Mouse (Mus musculus) forebrain, embryonic 10.5 days (tissue): ENCODE results near the gene Clcnka. TPM values are rescaled to one million over a fixed set of nuclear protein-coding genes. Genes with fewer than 3 reads are reported as not detected.

ENCODE experiments used
- DNase-seq: peaks from one replicate; pipeline ENCODE4 v3.0.0-alpha.2; 2017; ENCODE audit warnings: low spot score; ENCODE audit errors: extremely low spot score
- H3K27ac ChIP-seq: fragments of 300-500 bp; sonication (generic); 2 replicates; pipeline ENCODE4 v1.5.1; 2016; ENCODE audit warnings: mild to moderate bottlenecking
- H3K27me3 ChIP-seq: fragments of 300-500 bp; sonication (generic); 2 replicates; pipeline ENCODE4 v1.6.1; 2016; ENCODE audit warnings: mild to moderate bottlenecking; ENCODE audit not compliant: poor library complexity, severe bottlenecking
- H3K36me3 ChIP-seq: fragments of 300-500 bp; sonication (generic); replicated peaks from 2 replicates; pipeline ENCODE4 v1.6.1; 2016; ENCODE audit warnings: mild to moderate bottlenecking, moderate library complexity
- H3K4me1 ChIP-seq: fragments of 300-500 bp; sonication (generic); 2 replicates; pipeline ENCODE4 v1.6.1; 2016
- H3K4me3 ChIP-seq: fragments of 300-500 bp; sonication (generic); 2 replicates; pipeline ENCODE4 v1.5.1; 2016; ENCODE audit warnings: mild to moderate bottlenecking, moderate library complexity
- H3K9me3 ChIP-seq: fragments of 300-500 bp; sonication (generic); 2 replicates; pipeline ENCODE4 v1.6.1; 2016; ENCODE audit warnings: mild to moderate bottlenecking, moderate library complexity
- WGBS: fragments of 180-500 bp; shearing (Covaris S2); methylation state at CpG from one replicate; pipeline ENCODE4 v1.1.7; 2016; 5-methylcytosine and 5-hydroxymethylcytosine counted together
- polyA plus RNA-seq: library from polyadenylated mRNA; unstranded; fragments of >200 nt; fragmentation: Nextera tagmentation; extraction: Ambion mirVana; gene quantifications from 2 replicates; pipeline ENCODE4 v1.2.1, GENCODE M21; 2016

Clcnka gene
- polyA plus RNA-seq, 1 experiment from 2014 or later = 0.05 TPM

DNA sequence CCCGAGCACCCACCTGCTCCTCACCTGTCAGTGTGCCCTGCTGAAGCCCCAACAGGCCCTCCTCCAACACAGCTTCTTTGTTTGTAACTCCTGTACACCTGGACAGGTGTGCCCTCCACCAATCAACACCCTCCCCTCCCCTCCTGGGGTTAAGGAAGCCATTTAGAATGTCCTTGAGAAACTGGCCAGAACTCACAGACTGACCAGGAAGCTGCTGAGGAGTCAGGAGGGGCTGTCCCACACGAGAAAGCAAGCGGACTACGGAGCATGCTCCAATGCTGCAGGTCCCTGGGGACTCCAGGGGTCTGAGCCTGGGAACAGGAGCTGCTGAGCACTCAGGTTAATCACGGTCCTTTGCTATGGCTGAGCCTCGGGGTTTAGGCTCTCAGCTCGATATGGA, 17.4 kb upstream of the Clcnka start, which contains the start of gene Clcnkb:
TSS of gene Clcnkb (minus strand) at position 91 of the 400 bp plus-strand sequence.
- no peak within 1 kb of the TSS for H3K27ac ChIP-seq
- peaks cover 7% of the 10 kb centered on the region for H3K4me1 ChIP-seq
- no peaks in the 10 kb centered on the region for H3K36me3 ChIP-seq
- H3K9me3 ChIP-seq = peaks cover 2% of the 10 kb centered on the region; the same call in 1 of the 2 replicates
- DNase-seq = no peak
- WGBS = 71% methylated on average over 7 of the region's 7 CpGs
- peaks cover 19% of the 10 kb centered on the region for H3K27me3 ChIP-seq
- no peak within 1 kb of the TSS for H3K4me3 ChIP-seq

DNA sequence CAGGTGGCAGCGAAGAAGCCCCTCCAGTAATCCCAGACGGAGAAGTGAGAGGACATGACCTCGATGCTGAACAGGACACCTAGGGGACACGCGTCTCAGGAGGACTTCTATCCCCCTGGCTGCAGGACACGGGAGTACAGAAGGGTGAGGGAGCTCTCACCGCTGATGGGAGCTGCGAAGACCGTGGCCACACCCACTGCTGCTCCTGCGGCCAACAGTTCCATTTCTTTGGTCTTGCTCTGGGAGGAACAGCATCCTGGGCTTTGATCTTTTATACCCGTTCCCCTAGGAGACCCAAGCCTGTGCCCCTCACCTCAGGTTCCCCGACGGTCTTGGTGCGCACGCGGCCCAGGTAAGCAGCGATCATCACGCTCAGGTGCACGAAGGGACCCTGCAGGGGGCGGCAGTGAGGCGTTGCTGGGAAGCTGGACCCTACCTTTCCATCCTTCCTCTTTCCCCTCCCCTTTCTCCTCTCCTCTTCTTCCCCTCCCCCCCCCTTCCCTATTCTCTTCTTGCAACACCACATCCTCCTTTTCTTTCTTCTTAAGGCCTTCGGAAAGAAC, 13.0 kb upstream of the Clcnka start:
- WGBS = 18% methylated on average over 22 of the region's 22 CpGs
- H3K27me3 ChIP-seq = peaks cover 40% of the 10 kb centered on the region
- no peak for DNase-seq

DNA sequence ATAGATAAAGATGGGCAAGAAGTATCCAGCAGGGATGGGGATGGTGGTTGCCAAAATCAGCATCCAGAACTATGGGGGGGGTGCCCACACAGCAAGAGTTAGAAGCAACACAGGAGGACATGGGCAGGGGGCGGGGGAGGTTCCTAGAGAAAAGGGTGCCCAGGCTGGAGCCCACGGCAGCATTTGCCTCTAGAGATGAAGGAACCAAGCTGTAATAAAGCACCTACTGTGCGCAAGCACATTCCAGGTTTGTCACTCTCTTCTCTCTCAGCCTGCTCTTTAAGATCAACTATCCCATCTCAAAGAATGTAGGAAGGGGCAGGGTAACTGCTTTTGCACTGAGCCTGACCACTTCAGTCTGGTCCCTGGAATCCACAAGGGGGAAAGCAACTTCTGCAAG, 10.1 kb upstream of the Clcnka start:
- WGBS = 85% methylated on average over 3 of the region's 3 CpGs
- Histone ChIP-seq H3K27me3 (peaks cover 61% of the 10 kb centered on the region), H3K27ac (no peak overlapping the region), H3K4me3 (no peak overlapping the region), H3K36me3 (no peaks in the 10 kb centered on the region), H3K9me3 (peaks cover 2% of the 10 kb centered on the region; the same call in 1 of the 2 replicates), H3K4me1 (peaks cover 7% of the 10 kb centered on the region)
- no peak for DNase-seq

More for the DNA sequence above, 13.0 kb upstream of the Clcnka start:
- Histone ChIP-seq H3K27ac (no peak overlapping the region), H3K4me3 (no peak overlapping the region), H3K4me1 (no peaks in the 10 kb centered on the region), H3K36me3 (no peaks in the 10 kb centered on the region), H3K9me3 (peaks cover 2% of the 10 kb centered on the region; the same call in 1 of the 2 replicates)

DNA sequence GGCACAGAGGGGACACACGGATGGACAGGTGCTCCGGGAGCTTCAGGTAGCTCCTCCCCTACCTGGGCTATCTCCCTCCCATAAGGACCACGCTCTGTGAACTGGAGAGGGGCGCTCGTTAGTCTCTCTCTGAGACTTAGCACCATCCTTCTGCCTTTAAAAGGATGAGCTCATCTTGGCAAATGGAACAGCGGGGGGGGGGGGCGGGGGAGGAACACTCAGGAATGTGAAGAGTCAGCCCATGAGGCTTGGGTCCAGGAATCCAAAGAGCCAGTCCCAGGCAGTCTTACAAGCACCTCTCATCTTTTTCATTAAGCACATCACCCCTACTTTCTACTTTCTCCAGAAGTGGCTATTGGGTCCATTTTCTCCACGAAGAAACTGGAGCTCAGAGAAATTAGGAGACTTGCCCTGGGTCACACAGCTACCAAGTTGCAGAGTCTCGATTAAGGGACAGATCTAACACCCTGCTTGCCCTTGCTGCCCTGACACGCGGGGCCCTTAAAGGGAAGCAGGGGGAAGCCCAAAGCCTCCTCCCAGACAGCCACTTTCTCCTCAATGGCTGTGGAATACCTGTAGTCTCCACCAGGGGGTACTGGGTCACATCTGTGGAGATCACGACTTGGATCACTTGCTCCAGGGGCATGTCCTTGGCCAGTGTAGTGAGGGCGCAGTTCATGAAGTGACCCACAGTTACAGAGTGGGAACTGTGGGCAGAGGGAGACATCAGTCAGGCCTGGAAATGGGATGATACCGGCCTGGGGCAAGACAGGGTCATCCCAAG, 8.2 kb upstream of the Clcnka start:
- DNase-seq = no peak
- 45% methylated on average over 14 of the region's 14 CpGs for WGBS
- H3K36me3 ChIP-seq = no peaks in the 10 kb centered on the region
- H3K9me3 ChIP-seq = no peaks in the 10 kb centered on the region
- peaks cover 60% of the 10 kb centered on the region for H3K27me3 ChIP-seq
- H3K4me1 ChIP-seq = peaks cover 7% of the 10 kb centered on the region
- H3K4me3 ChIP-seq = no peak overlapping the region
- H3K27ac ChIP-seq = no peak overlapping the region

DNA sequence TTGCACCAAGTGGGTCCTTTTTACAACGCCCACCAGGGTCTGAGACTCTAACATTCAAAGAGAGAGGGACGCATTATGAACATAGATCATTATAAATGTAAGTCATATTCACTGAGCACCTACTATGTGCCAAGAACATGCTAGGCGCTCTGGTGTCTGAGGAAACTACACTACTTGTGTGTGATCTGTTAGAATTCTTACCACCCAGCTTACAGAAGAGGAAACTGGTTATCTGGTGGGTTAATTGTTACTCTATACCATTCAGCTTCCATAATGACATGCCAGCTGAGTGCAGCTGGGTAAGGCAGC, 6.7 kb upstream of the Clcnka start:
- no peak for DNase-seq
- no peaks in the 10 kb centered on the region for H3K36me3 ChIP-seq
- H3K27me3 ChIP-seq = peaks cover 49% of the 10 kb centered on the region
- no peak overlapping the region for H3K27ac ChIP-seq
- H3K9me3 ChIP-seq = no peaks in the 10 kb centered on the region
- H3K4me3 ChIP-seq = no peak overlapping the region
- 84% methylated on average over 3 of the region's 3 CpGs for WGBS
- peaks cover 7% of the 10 kb centered on the region for H3K4me1 ChIP-seq

DNA sequence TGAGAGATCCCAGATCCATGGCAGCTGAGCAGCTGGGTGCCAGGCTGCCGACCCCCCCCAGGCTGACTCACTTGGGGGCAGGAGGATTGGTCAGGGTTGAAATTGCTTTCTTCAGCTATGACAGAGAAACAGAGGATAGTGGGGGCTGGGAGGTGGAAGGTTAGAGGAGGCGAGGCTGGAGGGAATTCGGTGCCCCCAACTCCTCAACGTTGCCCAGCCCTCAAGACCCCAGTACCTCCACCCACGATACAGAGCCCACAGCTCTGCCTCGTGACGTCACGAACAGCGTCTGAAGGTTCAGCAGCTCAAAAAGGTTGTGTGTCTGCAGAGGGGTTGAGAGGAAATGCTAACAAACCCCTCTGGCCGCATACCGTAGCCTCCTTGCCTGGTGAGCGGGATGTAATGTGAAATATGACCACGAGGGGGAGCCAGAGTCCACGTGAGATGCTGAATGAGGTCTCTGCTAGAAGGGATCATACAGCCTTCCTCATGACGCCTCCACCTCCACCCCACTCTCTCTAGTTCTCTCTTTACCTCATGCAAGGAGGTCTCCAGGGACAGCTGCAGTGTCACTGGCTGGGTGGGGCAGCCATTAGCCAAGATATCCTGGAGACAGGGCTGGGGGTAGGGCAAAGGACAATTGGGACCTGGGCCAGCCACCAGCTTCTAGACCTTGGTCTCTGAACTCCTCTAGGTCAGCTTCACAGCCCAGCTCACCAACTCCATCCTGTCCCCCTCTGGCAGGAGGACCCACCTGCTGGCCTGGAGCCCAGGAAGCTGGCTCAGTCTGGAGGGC, 6.2 kb upstream of the Clcnka start:
- Histone ChIP-seq H3K36me3 (no peaks in the 10 kb centered on the region), H3K27me3 (peaks cover 47% of the 10 kb centered on the region)
- 13% methylated on average over 15 of the region's 15 CpGs for WGBS

DNA sequence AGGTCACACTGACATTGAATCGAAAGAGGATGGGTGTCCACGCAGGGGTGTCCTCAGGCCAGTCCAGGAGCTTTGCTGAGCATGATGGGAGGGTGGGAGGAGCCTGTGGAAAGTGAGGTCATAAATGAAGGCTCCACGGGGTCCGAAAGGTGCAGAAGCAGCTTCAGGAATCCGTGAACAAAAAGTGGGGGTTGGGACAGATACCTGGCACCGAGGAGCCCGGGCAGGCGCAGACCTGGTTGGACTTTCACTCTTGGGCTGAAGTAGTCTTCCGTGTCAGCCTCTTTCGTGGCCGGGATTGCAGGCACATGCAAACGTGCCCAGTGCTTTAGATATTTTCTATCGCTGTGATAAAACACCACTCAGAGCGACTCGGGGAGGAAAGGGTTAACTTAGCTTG, 1.6 kb upstream of the Clcnka start:
- Histone ChIP-seq H3K4me1 (peaks cover 15% of the 10 kb centered on the region), H3K4me3 (no peak overlapping the region), H3K27ac (no peak overlapping the region), H3K27me3 (peaks cover 46% of the 10 kb centered on the region), H3K36me3 (no peaks in the 10 kb centered on the region), H3K9me3 (no peaks in the 10 kb centered on the region)
- no peak for DNase-seq
- 91% methylated on average over 15 of the region's 15 CpGs for whole genome bisulfite sequencing

More for the DNA sequence above, 6.2 kb upstream of the Clcnka start:
- Histone ChIP-seq H3K4me1 (peaks cover 7% of the 10 kb centered on the region), H3K4me3 (0 out of 2 replicates have a peak overlapping the region, but pooled peaks have one; percentile 5), H3K9me3 (no peaks in the 10 kb centered on the region), H3K27ac (no peak overlapping the region)
- peak; percentile 89 for DNase-seq

DNA sequence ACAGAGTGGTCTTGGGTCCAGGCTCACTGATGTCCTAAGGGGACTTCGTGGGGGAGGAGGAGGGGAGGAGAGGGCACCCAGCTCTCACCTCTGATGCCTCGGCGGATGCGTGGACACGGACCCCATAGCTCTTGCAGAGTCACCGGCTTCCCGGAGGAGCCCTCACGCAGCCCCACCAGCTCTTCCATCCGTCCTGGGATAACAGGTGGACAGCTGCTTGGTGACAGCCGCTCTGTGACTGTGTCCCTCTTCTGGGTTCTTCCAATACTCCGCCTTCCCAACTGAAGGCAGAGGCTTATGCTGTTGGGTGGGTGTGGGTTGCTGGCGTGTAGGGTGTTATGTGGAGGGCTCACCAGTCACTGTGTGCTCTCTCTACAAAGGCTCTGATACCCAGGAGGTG, 663 bp downstream of the Clcnka start:
- no peak overlapping the region for H3K4me3 ChIP-seq
- DNase-seq = no peak
- no peaks in the 10 kb centered on the region for H3K36me3 ChIP-seq
- no peak overlapping the region for H3K27ac ChIP-seq
- 79% methylated on average over 12 of the region's 12 CpGs for WGBS
- peaks cover 14% of the 10 kb centered on the region for H3K4me1 ChIP-seq
- no peaks in the 10 kb centered on the region for H3K9me3 ChIP-seq
- H3K27me3 ChIP-seq = peaks cover 43% of the 10 kb centered on the region

DNA sequence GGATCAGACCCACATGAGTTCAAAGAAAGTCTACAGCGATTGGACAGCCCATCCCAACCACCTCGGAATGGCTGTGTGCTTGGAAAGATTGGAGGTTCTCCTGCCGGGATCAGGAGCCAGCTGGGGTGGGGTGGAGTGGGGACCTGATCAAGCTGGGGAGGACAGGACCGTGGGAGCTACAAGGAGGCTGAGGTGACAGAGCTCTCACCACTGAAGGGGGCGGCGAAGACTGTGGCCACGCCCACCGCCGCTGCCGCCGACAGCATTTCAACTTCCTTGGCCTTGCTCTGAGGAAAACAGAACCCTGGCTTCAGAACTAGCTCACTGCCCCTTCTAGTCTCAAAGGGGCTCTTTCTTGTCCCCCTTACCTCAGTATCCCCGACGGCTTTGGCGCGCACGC, 3.8 kb downstream of the Clcnka start:
- H3K4me1 ChIP-seq = peaks cover 20% of the 10 kb centered on the region
- H3K36me3 ChIP-seq = no peaks in the 10 kb centered on the region
- 19% methylated on average over 16 of the region's 16 CpGs for WGBS
- DNase-seq = no peak
- peak overlapping the region; percentile 24 for H3K4me3 ChIP-seq
- H3K9me3 ChIP-seq = no peaks in the 10 kb centered on the region
- H3K27me3 ChIP-seq = peaks cover 48% of the 10 kb centered on the region
- no peak overlapping the region for H3K27ac ChIP-seq

DNA sequence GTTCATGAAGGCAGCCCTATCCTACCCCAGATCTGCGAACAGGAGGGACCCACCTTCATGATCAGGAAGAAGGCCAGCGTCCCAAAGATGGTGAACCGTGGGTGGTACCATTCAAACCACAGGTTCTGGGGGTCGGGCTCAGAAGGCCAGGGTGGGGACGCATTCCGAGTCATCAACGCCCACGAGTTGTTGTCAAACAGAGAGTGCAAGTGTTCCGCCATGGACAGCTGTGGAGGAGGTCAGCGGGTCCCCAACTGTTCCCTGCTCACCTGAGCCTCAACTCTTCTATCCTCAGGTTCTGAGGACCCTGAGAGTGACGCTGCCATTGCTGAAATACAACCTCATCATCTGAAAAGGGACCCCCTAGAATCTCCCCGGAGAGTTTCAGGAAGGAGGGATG, 7.2 kb downstream of the Clcnka start:
- H3K36me3 ChIP-seq = no peaks in the 10 kb centered on the region
- no peaks in the 10 kb centered on the region for H3K9me3 ChIP-seq
- no peak overlapping the region for H3K27ac ChIP-seq
- no peak overlapping the region for H3K4me3 ChIP-seq
- DNase-seq = no peak
- peaks cover 33% of the 10 kb centered on the region for H3K27me3 ChIP-seq
- WGBS = 82% methylated on average over 12 of the region's 12 CpGs
- H3K4me1 ChIP-seq = peaks cover 22% of the 10 kb centered on the region

DNA sequence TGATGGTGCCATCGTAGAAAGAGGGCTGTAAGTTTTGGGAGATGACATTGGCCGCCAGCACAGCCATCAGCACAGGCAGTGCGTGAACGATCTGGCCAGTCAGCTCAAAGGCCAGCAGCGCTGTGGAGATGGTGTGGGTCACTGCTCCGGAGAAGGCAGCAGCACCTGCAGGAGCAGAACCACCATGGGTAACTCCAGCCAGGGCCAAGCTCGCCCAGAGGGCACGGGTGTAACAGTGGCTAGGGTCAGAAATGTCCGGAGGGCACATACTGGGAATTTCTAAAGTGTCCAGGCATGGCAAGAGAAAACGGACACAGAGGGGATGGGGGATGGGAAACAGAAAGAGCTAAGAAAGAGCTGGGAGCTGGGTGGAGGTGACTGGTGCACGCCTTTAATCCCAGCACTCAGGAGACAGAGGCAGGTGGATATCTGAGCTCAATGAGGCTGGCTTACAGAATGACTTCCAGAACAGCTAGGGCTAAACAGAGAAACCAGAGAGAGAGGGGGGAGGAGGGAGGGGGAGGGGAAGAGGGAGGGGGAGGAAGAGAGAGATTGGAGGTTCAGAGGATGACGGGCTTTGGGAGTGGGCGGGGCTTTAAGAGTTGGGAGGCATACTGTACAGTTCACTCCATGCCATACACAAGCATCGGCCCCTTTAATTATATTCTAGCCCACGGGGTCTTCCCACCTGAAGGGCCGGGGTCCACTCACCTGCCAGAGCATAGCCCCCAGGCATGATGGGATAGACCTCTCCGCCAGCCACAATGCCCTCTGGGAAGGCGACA, 9.0 kb downstream of the Clcnka start:
- 76% methylated on average over 18 of the region's 18 CpGs for WGBS
- peaks cover 23% of the 10 kb centered on the region for H3K27me3 ChIP-seq
- H3K4me1 ChIP-seq = peaks cover 23% of the 10 kb centered on the region
- no peaks in the 10 kb centered on the region for H3K9me3 ChIP-seq
- no peaks in the 10 kb centered on the region for H3K36me3 ChIP-seq
- H3K4me3 ChIP-seq = no peak overlapping the region
- H3K27ac ChIP-seq = no peak overlapping the region
- DNase-seq = no peak

DNA sequence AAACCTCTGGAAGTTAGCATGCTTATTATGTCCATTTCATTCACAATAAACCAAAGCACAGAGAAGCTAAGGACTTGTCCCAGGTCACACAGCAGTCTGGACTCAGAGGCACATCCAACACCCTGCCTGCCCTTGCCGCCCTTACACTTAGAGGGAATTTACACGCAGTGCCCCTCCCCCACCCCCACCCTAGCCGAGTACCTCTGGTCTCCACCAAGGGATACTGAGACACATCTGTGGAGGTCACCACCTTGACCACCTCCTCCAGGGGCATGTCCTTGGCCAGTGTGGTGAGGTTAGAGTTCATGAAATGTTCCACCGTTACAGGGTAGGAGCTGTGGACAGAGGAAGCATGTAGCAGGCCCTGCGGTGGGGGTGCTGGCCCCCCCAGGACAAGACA, 10.6 kb downstream of the Clcnka start:
- DNase-seq = no peak
- H3K27ac ChIP-seq = no peak overlapping the region
- no peaks in the 10 kb centered on the region for H3K36me3 ChIP-seq
- H3K4me3 ChIP-seq = no peak overlapping the region
- H3K9me3 ChIP-seq = no peaks in the 10 kb centered on the region
- H3K4me1 ChIP-seq = peaks cover 32% of the 10 kb centered on the region
- peaks cover 32% of the 10 kb centered on the region for H3K27me3 ChIP-seq
- WGBS = 70% methylated on average over 5 of the region's 5 CpGs
